Mouse (Mus musculus) kidney, adult 11 months (tissue): ENCODE data around the gene Olfr854.

Experiments
- DNase-seq: peaks from one replicate; pipeline ENCODE4 v3.0.0; 2022

The Olfr854 gene

GRCm38 (mm10) chr9:19567282-19567681, at the start of gene Olfr854:
Gene Olfr854 (minus strand): TSS chr9:19567382.
- DNase-seq, result no peak

- DNase-seq, result no peak
Measured at GRCm38 (mm10) chr9:19582317-19582716, 15.1 kb upstream of the Olfr854 start, which contains the start of gene Olfr855. Gene Olfr855 (plus strand): TSS chr9:19582617.

GRCm38 (mm10) chr9:19540976-19541375, 26.2 kb downstream of the Olfr854 start, which contains the start of gene Olfr853:
Gene Olfr853 (minus strand): TSS chr9:19541076.
- DNase-seq, result no peak
